Mouse (Mus musculus) G1E (cell line): Measurements from ENCODE around the gene Kctd11.

Experiments
- CTCF ChIP-seq: IDR thresholded peaks from 2 replicates; pipeline ENCODE4 v1.5.1; 2012; ENCODE audit warnings: low read depth, low read length, inconsistent platforms, mixed read lengths
- GATA2 ChIP-seq: IDR thresholded peaks from 2 replicates; pipeline ENCODE4 v1.6.1; 2012; ENCODE audit warnings: low read depth, low read length, inconsistent platforms, borderline replicate concordance
- TAL1 ChIP-seq: conservative IDR thresholded peaks from 2 replicates; pipeline ENCODE4 v1.6.1; 2012; ENCODE audit warnings: low read depth, low read length, inconsistent platforms, mixed read lengths

DNA sequence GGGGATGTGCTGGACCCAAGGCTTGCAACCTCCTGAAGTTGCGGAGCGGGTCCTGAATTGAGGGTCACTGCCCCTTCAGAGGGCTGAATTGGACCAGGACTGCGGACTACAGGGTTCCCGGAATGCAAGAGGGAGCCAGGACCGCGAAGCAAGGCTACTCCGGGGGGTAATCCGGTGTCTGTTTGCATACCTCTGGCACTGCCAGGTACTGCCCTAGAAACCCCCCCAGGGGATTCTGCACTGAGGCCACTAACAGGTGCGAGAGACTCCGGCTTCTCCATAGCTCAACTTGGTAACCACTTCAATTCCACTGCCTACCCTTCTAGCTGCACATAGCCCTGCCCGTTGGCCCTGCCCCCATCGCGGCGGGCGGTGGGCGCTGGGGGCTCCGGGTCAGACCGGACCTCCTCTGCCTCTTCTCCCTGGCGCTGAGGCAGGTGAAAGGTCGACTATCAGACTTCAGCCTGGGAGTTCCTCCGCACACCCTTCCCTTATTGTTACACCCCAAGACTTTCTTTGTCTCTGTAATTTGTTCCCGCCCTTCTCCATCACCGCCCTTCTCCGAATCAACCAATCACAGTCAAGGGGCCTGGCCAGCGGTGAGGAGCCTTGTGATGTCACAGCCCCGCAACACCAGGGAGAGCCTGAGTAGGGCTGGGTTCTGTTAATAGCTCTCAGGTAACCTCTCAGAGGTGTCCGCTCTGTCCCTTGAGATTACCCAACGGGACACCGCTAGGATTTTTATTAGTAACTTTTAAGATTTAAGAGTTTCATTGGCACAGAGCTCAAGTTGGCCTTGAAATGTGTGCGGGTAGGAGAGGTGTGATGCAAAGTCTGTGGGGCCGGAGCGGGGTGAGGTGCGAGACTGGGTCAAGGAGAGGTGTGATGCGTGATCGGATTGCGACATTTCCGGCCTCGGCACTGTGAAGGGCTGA lies 19.5 kb upstream of the Kctd11 start, which contains the start of the genes 2810408A11Rik and Neurl4:
- TF ChIP-seq CTCF = no peak
- TF ChIP-seq TAL1 = no peak
- TF ChIP-seq GATA2 = no peak
